Mouse (Mus musculus) neural tube, embryonic 11.5 days (tissue): ENCODE data around the gene Ccp110. TPM values are rescaled to one million over a fixed set of nuclear protein-coding genes. Genes with fewer than 3 reads are reported as not detected.

Source experiments
- ATAC-seq: fragments of 200-750 bp; cut with Nextera tagmentation; 2 replicates; pipeline ENCODE4 v1.8.0; 2017; ENCODE audit warnings: moderate number of reproducible peaks, mild to moderate bottlenecking, moderate TSS enrichment, moderate library complexity; ENCODE audit not compliant: insufficient read depth, low FRiP score, low TSS enrichment
- DNase-seq: peaks from one replicate; pipeline ENCODE4 v3.0.0-alpha.2; 2015; ENCODE audit warnings: low spot score
- H3K27ac ChIP-seq: fragments of 300-500 bp; sonication (generic); 2 replicates; pipeline ENCODE4 v1.5.1; 2014; ENCODE audit warnings: low read depth, mild to moderate bottlenecking, low read length
- H3K27me3 ChIP-seq: fragments of 300-500 bp; sonication (generic); 2 replicates; pipeline ENCODE4 v1.6.1; 2014; ENCODE audit warnings: mild to moderate bottlenecking, low read length, mixed read lengths; ENCODE audit not compliant: control insufficient read depth, insufficient read depth
- H3K36me3 ChIP-seq: fragments of 300-500 bp; sonication (generic); 2 replicates; pipeline ENCODE4 v1.6.1; 2014; ENCODE audit warnings: mild to moderate bottlenecking, low read length, moderate library complexity, mixed read lengths; ENCODE audit not compliant: control insufficient read depth, insufficient read depth
- H3K4me1 ChIP-seq: fragments of 300-500 bp; sonication (generic); 2 replicates; pipeline ENCODE4 v1.6.1; 2014; ENCODE audit warnings: low read length, mixed read lengths; ENCODE audit not compliant: control insufficient read depth, insufficient read depth
- H3K4me2 ChIP-seq: fragments of 300-500 bp; sonication (generic); 2 replicates; pipeline ENCODE4 v1.6.1; 2014; ENCODE audit warnings: low read depth, mild to moderate bottlenecking, moderate library complexity
- H3K4me3 ChIP-seq: fragments of 300-500 bp; sonication (generic); 2 replicates; pipeline ENCODE4 v1.5.1; 2014; ENCODE audit warnings: low read depth, low read length
- H3K9ac ChIP-seq: fragments of 300-500 bp; sonication (generic); 2 replicates; pipeline ENCODE4 v1.6.1; 2014; ENCODE audit warnings: mild to moderate bottlenecking, low read length
- H3K9me3 ChIP-seq: fragments of 300-500 bp; sonication (generic); 2 replicates; pipeline ENCODE4 v1.6.1; 2016; ENCODE audit warnings: low read length; ENCODE audit not compliant: control insufficient read depth
- WGBS: fragments of 180-500 bp; shearing (Covaris S2); extraction: QIAGEN DNeasy Blood & Tissue Kit; methylation state at CpG from one replicate; pipeline ENCODE4 v1.1.7; 2014; 5-methylcytosine and 5-hydroxymethylcytosine counted together
- polyA plus RNA-seq: library from polyadenylated mRNA; unstranded; fragments of >200 nt; fragmentation: Nextera tagmentation; extraction: Ambion mirVana; gene quantifications from 2 replicates; pipeline ENCODE4 v1.2.1, GENCODE M21; 2014

Ccp110 gene
- polyA plus RNA-seq, 1 experiment from 2014 or later = 22.1 TPM

DNA sequence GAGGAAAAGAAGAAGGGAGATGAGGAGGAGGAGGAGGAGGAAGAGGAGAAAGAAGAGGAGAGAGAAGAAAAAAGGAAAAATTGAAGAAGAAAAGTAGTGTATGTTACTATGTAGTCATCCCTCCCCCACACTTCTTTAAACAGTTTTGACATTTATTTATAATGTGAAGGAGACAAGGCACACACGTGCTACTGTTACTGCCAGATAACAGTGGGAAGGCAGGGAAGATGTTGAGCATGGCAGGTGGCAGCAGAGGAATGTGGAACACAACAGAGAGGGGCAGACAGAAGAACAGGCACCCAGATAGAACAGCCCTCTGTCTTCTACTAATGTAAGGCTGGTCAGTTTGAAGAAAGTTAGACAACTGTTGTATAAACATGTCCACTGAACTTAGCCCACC lies 57.3 kb downstream of the Ccp110 start:
- ATAC-seq (no peak), DNase-seq (no peak)
- Histone ChIP-seq H3K9ac (no peak overlapping the region), H3K27me3 (no peaks in the 10 kb centered on the region), H3K9me3 (no peaks in the 10 kb centered on the region), H3K4me3 (no peak overlapping the region), H3K4me1 (no peaks in the 10 kb centered on the region), H3K27ac (no peak overlapping the region), H3K4me2 (no peak overlapping the region), H3K36me3 (no peaks in the 10 kb centered on the region; the same call in 1 of the 2 replicates)
- 57% methylated on average over 1 of the region's 1 CpGs for WGBS

DNA sequence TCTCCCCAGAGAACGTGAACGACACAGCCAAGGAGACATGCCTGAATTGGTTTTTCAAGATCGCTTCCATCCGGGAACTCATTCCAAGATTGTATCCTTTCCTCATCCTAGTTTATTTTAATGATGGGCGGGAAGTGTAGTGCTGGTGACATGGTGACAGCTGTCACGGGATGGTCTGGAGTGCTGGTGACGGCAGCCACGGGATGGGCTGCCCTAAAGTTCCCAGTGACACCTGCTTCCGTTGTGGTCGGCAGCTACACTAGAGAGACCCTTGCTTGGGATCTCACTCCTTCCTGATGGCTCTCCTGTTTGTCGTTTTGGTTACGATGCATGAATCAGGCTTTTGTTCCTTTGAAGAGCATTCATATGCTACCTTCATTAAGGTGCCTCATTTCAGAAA lies 60.7 kb downstream of the Ccp110 start:
- no peaks in the 10 kb centered on the region for H3K27me3 ChIP-seq
- no peak overlapping the region for H3K4me3 ChIP-seq
- ATAC-seq (no peak), DNase-seq (no peak)
- no peak overlapping the region for H3K9ac ChIP-seq
- no peaks in the 10 kb centered on the region for H3K4me1 ChIP-seq
- H3K27ac ChIP-seq = no peak overlapping the region
- H3K4me2 ChIP-seq = no peak overlapping the region
- no peaks in the 10 kb centered on the region for H3K9me3 ChIP-seq
- 92% methylated on average over 12 of the region's 12 CpGs for WGBS
- H3K36me3 ChIP-seq = no peaks in the 10 kb centered on the region; the same call in 1 of the 2 replicates

DNA sequence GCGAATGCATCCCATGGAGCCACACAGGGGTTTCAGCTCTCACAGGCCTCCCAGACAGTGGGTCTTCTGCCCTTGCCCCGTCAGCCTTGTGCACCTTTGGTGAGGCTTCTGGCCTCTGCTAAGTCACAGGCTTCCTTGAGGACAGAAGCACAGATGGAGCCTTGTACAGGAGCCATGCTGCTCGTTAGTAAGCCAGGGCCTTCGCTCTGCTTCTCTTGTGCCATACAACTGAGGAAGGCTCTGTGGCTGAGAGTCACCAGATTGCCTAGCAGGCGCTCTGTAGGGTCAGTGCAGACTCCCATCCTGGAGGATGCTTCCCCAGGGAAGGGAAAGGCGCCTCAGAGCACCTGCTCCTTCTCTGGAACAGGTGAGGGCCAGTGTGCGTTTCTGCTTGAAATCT lies 63.6 kb downstream of the Ccp110 start:
- no peak for DNase-seq
- no peak overlapping the region for H3K4me3 ChIP-seq
- no peak overlapping the region; the same call in 1 of the 2 replicates for H3K9ac ChIP-seq
- no peaks in the 10 kb centered on the region for H3K9me3 ChIP-seq
- no peak for ATAC-seq
- H3K27ac ChIP-seq = no peak overlapping the region
- no peaks in the 10 kb centered on the region for H3K4me1 ChIP-seq
- no peak overlapping the region for H3K4me2 ChIP-seq
- H3K27me3 ChIP-seq = no peaks in the 10 kb centered on the region
- WGBS = 81% methylated on average over 7 of the region's 7 CpGs
- peaks cover 2% of the 10 kb centered on the region; the same call in 1 of the 2 replicates for H3K36me3 ChIP-seq

DNA sequence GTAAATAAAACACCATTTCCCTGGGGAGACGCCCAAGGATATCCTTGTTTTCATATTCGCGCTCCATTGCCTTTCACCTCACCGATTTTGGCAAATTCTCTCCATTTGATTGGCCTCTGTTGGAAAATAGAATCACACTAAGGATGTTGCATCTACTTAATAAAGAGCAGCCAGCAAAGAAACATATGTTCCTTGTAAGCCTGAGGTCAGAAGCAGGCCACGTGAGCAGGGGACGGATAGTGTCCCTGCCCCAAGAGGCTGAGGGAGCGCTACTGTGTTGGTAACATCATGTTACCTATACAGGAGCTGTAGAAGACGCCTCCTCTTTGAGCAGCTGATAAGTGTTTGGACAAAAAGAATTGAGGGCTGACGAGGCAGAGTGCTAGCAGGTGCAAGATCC lies 64.1 kb downstream of the Ccp110 start:
- no peaks in the 10 kb centered on the region for H3K4me1 ChIP-seq
- DNase-seq (no peak), ATAC-seq (no peak)
- peaks cover 2% of the 10 kb centered on the region; the same call in 1 of the 2 replicates for H3K36me3 ChIP-seq
- no peaks in the 10 kb centered on the region for H3K27me3 ChIP-seq
- H3K9ac ChIP-seq = no peak overlapping the region
- H3K9me3 ChIP-seq = no peaks in the 10 kb centered on the region
- 83% methylated on average over 9 of the region's 9 CpGs for WGBS
- no peak overlapping the region for H3K4me3 ChIP-seq
- H3K27ac ChIP-seq = no peak overlapping the region
- H3K4me2 ChIP-seq = no peak overlapping the region

DNA sequence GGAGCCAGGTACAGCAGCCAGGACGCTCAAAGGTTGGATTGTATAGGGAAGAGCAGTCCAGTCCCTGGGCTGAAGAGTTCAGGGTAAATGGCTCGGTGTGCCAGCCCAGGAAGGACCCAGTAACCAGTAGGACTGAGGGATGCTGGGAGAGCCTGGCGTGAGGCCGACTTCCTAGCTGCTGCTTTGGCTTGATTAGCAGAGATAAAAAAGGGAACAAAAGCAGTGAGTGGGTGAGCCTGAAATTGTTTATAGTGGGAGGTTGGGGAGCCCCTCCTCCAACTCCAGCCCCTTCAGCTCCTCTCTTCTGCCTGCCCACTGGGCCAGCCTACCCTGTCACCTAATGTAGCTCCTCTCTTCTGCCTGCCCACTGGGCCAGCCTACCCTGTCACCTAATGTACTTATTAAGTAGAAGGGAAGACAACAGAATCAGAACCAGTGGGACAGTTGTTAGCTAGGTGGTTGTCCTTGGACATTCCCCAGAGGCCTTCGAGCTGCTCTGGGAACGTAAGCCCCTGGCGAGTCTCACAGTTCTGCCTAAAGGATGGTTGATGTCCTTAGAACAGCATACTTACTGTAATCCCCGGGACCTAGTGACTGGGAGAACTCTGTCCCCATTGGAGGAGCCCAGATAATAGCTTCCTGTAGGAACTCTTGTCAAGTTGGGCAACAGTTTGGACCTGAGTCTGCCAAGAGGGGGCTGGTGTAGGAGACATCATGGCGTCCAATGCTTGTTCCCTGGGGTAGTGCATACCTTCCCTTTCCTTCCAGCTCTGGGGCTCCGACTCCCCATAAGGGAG lies 65.4 kb downstream of the Ccp110 start:
- Histone ChIP-seq H3K27ac (no peak overlapping the region), H3K4me1 (no peaks in the 10 kb centered on the region), H3K9me3 (no peaks in the 10 kb centered on the region), H3K36me3 (peaks cover 2% of the 10 kb centered on the region; the same call in 1 of the 2 replicates), H3K4me2 (no peak overlapping the region), H3K27me3 (no peaks in the 10 kb centered on the region), H3K4me3 (no peak overlapping the region), H3K9ac (no peak overlapping the region)
- DNase-seq (no peak), ATAC-seq (no peak)
- 89% methylated on average over 10 of the region's 10 CpGs for WGBS

DNA sequence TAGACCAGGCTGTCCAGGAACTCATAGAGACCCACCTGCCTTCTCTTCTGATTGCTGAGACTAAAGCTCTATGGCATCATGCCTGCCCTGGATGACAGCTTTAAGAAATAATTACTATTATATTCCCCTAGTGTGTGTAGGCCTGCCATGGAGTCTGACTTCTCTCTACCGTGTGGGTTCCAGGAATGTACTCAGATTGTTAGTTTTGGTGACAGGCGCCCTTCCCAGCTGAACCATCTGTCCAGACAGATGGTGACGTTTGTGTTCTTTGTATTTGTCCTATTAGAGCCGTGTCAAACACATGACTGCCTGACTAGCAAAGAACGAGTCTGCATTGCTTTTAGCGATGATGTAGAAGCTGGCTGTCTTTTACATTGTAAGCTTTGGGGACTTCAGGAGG lies 66.2 kb downstream of the Ccp110 start:
- Histone ChIP-seq H3K4me2 (no peak overlapping the region), H3K27me3 (no peaks in the 10 kb centered on the region), H3K4me3 (no peak overlapping the region), H3K4me1 (no peaks in the 10 kb centered on the region), H3K36me3 (peaks cover 2% of the 10 kb centered on the region; the same call in 1 of the 2 replicates), H3K9me3 (no peaks in the 10 kb centered on the region), H3K27ac (no peak overlapping the region), H3K9ac (no peak overlapping the region)
- 48% methylated on average over 6 of the region's 6 CpGs for WGBS
- no peak for DNase-seq
- ATAC-seq = no peak

DNA sequence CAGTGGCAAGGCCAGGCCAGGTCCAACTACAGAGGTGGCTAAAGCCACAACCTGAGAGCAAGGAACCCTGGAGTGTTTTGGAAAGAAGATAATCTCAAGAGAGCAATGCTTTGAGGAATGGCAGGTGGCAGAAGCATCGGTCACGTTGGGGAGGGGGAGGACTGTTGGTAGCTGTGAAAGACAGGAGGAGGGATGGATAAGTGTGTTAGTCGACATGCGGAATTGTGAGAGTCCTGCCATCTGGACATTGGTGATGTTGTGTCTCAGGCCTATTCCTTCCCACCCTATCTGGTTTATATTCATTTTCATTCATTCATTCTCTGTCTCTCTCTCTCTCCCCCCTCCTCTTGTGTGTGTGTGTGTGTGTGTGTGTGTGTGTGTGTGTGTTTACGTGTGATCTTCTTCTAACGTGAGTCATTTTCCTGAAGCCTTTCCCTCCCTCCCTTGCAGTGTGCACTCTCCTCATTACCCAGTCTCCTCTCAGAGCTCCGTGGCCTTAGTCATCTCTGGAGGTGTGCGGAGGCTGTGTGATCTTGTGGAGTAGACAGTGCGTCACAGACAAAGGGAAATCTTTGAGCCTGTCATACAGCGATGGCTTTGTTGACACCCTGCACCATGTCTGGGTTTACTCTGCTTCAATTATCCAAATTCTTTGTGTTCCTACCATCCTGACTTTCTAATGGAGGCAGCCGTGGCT lies 71.1 kb downstream of the Ccp110 start:
- WGBS = 91% methylated on average over 11 of the region's 11 CpGs
- Histone ChIP-seq H3K4me1 (no peaks in the 10 kb centered on the region), H3K4me3 (no peak overlapping the region), H3K9ac (no peak overlapping the region), H3K27ac (no peak overlapping the region), H3K4me2 (no peak overlapping the region), H3K9me3 (no peaks in the 10 kb centered on the region), H3K27me3 (no peaks in the 10 kb centered on the region), H3K36me3 (peaks cover 2% of the 10 kb centered on the region; the same call in 1 of the 2 replicates)
- ATAC-seq (no peak), DNase-seq (no peak)

DNA sequence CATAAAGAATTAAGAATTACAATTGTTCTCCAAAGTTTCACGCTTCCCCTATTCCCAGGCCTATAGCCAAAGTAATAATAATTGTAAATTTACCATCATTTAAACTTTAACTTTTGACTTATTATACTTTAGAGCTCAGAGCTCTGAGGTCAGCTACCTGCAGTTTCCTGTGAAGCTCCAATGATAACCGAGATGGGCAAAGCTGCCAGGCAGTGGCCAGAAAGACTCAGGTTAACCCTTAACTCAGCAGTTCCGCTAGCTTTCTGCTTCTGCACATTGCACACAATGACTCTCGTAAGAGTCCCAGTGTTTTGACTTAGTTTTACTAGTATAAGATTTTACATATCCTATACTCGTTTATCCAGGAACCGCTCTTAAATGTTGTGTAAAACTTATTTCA lies 73.7 kb downstream of the Ccp110 start:
- no peak overlapping the region for H3K27ac ChIP-seq
- H3K36me3 ChIP-seq = no peaks in the 10 kb centered on the region
- WGBS = 89% methylated on average over 6 of the region's 6 CpGs
- no peak overlapping the region for H3K9ac ChIP-seq
- H3K4me1 ChIP-seq = no peaks in the 10 kb centered on the region
- H3K27me3 ChIP-seq = no peaks in the 10 kb centered on the region
- H3K4me3 ChIP-seq = no peak overlapping the region
- no peak for ATAC-seq
- no peaks in the 10 kb centered on the region for H3K9me3 ChIP-seq
- DNase-seq = no peak
- no peak overlapping the region for H3K4me2 ChIP-seq
